Mouse (Mus musculus) embryonic fibroblast, embryonic 13.5 days (primary cell): Measurements from ENCODE around the gene Tmem8b. TPM values are rescaled to one million over a fixed set of nuclear protein-coding genes. Genes with fewer than 3 reads are reported as not detected.

Experiments
- H3K27ac ChIP-seq: 2 replicates; pipeline ENCODE4 v1.5.1; 2012; ENCODE audit warnings: low read length, control low read depth, inconsistent platforms; ENCODE audit not compliant: insufficient read depth
- H3K4me1 ChIP-seq: 2 replicates; pipeline ENCODE4 v1.6.1; 2011; ENCODE audit warnings: low read length; ENCODE audit not compliant: control insufficient read depth, insufficient read depth
- H3K4me3 ChIP-seq: 2 replicates; pipeline ENCODE4 v1.5.1; 2011; ENCODE audit warnings: mild to moderate bottlenecking, control low read depth, low read length; ENCODE audit not compliant: insufficient read depth
- CTCF ChIP-seq: IDR thresholded peaks from 2 replicates; pipeline ENCODE4 v1.5.1; 2011; ENCODE audit warnings: mild to moderate bottlenecking, control low read depth, low read length, moderate library complexity, borderline replicate concordance; ENCODE audit not compliant: insufficient read depth
- POLR2A ChIP-seq: IDR thresholded peaks from 2 replicates; pipeline ENCODE4 v1.6.1; 2011; ENCODE audit warnings: low read depth, mild to moderate bottlenecking, control low read depth, low read length, moderate library complexity
- polyA plus RNA-seq: library from polyadenylated mRNA; stranded (reverse); fragments of >200 nt; gene quantifications from 2 replicates; pipeline ENCODE4 v1.2.4, GENCODE M21; 2011; ENCODE audit warnings: low read depth; ENCODE audit not compliant: missing spikeins, insufficient read length

Gene Tmem8b
- polyA plus RNA-seq, 1 experiment: 7.4 TPM

- no peak overlapping the region for H3K4me3 ChIP-seq
- H3K27ac ChIP-seq: peak overlapping the region; percentile 49
- no peak for TF ChIP-seq POLR2A
- TF ChIP-seq CTCF: no peak
- H3K4me1 ChIP-seq: peaks cover 16% of the 10 kb centered on the region; the same call in 1 of the 2 replicates
Observed at GRCm38 (mm10) chr4:43729126-43729525, 60.4 kb downstream of the Tmem8b start.

GRCm38 (mm10) chr4:43729794-43730550, 61.2 kb downstream of the Tmem8b start, which contains the start of gene Spaar:
TSS of gene Spaar (plus strand) at chr4:43730034.
- Histone ChIP-seq H3K4me3 (no peak within 1 kb of the TSS), H3K4me1 (peaks cover 16% of the 10 kb centered on the region; the same call in 1 of the 2 replicates), H3K27ac (peak within 1 kb of the TSS; percentile 49)
- TF ChIP-seq CTCF (no peak), POLR2A (no peak)

GRCm38 (mm10) chr4:43730750-43731297, 62.1 kb downstream of the Tmem8b start:
- Histone ChIP-seq H3K4me1 (peaks cover 16% of the 10 kb centered on the region; the same call in 1 of the 2 replicates), H3K4me3 (no peak overlapping the region), H3K27ac (no peak overlapping the region)
- TF ChIP-seq POLR2A (no peak), CTCF (peak; percentile 3; the same call in 1 of the 2 replicates)

- Histone ChIP-seq H3K4me1 (peaks cover 12% of the 10 kb centered on the region; the same call in 1 of the 2 replicates), H3K4me3 (no peak overlapping the region), H3K27ac (no peak overlapping the region)
- TF ChIP-seq CTCF (no peak), POLR2A (no peak)
Observed at GRCm38 (mm10) chr4:43732171-43732570, 63.4 kb downstream of the Tmem8b start.

- H3K27ac ChIP-seq: no peak overlapping the region
- H3K4me3 ChIP-seq: no peak overlapping the region
- TF ChIP-seq CTCF (no peak), POLR2A (no peak)
- peaks cover 7% of the 10 kb centered on the region; the same call in 1 of the 2 replicates for H3K4me1 ChIP-seq
Observed at GRCm38 (mm10) chr4:43733186-43733585, 64.4 kb downstream of the Tmem8b start.

- no peak overlapping the region for H3K27ac ChIP-seq
- TF ChIP-seq POLR2A: no peak
- no peak for TF ChIP-seq CTCF
- H3K4me1 ChIP-seq: no peaks in the 10 kb centered on the region
- no peak overlapping the region for H3K4me3 ChIP-seq
Observed at GRCm38 (mm10) chr4:43737144-43737543, 68.4 kb downstream of the Tmem8b start.

- Histone ChIP-seq H3K4me1 (no peaks in the 10 kb centered on the region), H3K4me3 (no peak overlapping the region), H3K27ac (no peak overlapping the region)
- no peak for TF ChIP-seq CTCF
- no peak for TF ChIP-seq POLR2A
Observed at GRCm38 (mm10) chr4:43738989-43739674, 70.4 kb downstream of the Tmem8b start.

GRCm38 (mm10) chr4:43741526-43741925, 72.8 kb downstream of the Tmem8b start:
- H3K4me3 ChIP-seq: no peak overlapping the region
- H3K27ac ChIP-seq: no peak overlapping the region
- TF ChIP-seq CTCF: no peak
- no peak for TF ChIP-seq POLR2A
- no peaks in the 10 kb centered on the region for H3K4me1 ChIP-seq

Other genes starting within 250 kb of the Tmem8b start
- gene Fam166b, start 239.8 kb upstream of the Tmem8b start, polyA plus RNA-seq: not detected in 2 replicates
- 28.6 and 33.4 TPM in 2 replicates for gene Tesk1, start 227.0 kb upstream of the Tmem8b start, polyA plus RNA-seq
- gene Cd72, start 214.3 kb upstream of the Tmem8b start, polyA plus RNA-seq: 3.8 TPM in 1 of 2 replicates, not detected in the other
- not detected in 2 replicates for gene Sit1, start 185.2 kb upstream of the Tmem8b start, polyA plus RNA-seq
- gene Ccdc107, start 176.1 kb upstream of the Tmem8b start, polyA plus RNA-seq: 32.5 and 39.2 TPM in 2 replicates
- 5.4 and 12.8 TPM in 2 replicates for gene Arhgef39, start 169.3 kb upstream of the Tmem8b start, polyA plus RNA-seq
- 0.48 and 2.0 TPM in 2 replicates for gene Car9, start 162.0 kb upstream of the Tmem8b start, polyA plus RNA-seq
- gene Tpm2, start 145.2 kb upstream of the Tmem8b start, polyA plus RNA-seq: 722 and 1,110 TPM in 2 replicates
- gene Creb3, start 106.6 kb upstream of the Tmem8b start, polyA plus RNA-seq: 72.4 and 89.0 TPM in 2 replicates
- gene Tln1, start 106.3 kb upstream of the Tmem8b start, polyA plus RNA-seq: 291 and 380 TPM in 2 replicates
- 34.6 and 45.4 TPM in 2 replicates for gene Rgp1, start 90.3 kb upstream of the Tmem8b start, polyA plus RNA-seq
- 4.5 and 7.6 TPM in 2 replicates for gene Gba2, start 90.1 kb upstream of the Tmem8b start, polyA plus RNA-seq
- not detected in 2 replicates for gene Msmp, start 84.5 kb upstream of the Tmem8b start, polyA plus RNA-seq
- gene Npr2, start 37.0 kb upstream of the Tmem8b start, polyA plus RNA-seq: 60.0 and 62.1 TPM in 2 replicates
- not detected in 2 replicates for gene Spag8, start 15.4 kb upstream of the Tmem8b start, polyA plus RNA-seq
- gene Hint2, start 12.5 kb upstream of the Tmem8b start, polyA plus RNA-seq: 22.9 and 27.9 TPM in 2 replicates
- gene Fam221b, start 174 bp downstream of the Tmem8b start, polyA plus RNA-seq: 0.62 and 0.67 TPM in 2 replicates
- not detected in 2 replicates for gene Olfr70, start 31.8 kb downstream of the Tmem8b start, polyA plus RNA-seq
- gene Olfr71, start 41.3 kb downstream of the Tmem8b start, polyA plus RNA-seq: not detected in 2 replicates
- gene Hrct1, start 58.2 kb downstream of the Tmem8b start, polyA plus RNA-seq: 0.33 and 0.35 TPM in 2 replicates
- gene Spaar, start 61.1 kb downstream of the Tmem8b start, polyA plus RNA-seq: not detected in 2 replicates
- not detected in 2 replicates for gene Olfr159, start 102.0 kb downstream of the Tmem8b start, polyA plus RNA-seq
- gene Olfr156, start 154.9 kb downstream of the Tmem8b start, polyA plus RNA-seq: not detected in 2 replicates
- not detected in 2 replicates for gene Olfr157, start 171.2 kb downstream of the Tmem8b start, polyA plus RNA-seq
- not detected in 2 replicates for gene Olfr155, start 182.6 kb downstream of the Tmem8b start, polyA plus RNA-seq
- gene Reck, start 206.6 kb downstream of the Tmem8b start, polyA plus RNA-seq: 18.5 and 25.1 TPM in 2 replicates